Mouse (Mus musculus) kidney, adult 18-20 months (tissue): ENCODE measurements around the gene Tctex1d4.

Experiments
- DNase-seq: peaks from one replicate; pipeline ENCODE4 v3.0.0; 2021

The Tctex1d4 gene

DNA sequence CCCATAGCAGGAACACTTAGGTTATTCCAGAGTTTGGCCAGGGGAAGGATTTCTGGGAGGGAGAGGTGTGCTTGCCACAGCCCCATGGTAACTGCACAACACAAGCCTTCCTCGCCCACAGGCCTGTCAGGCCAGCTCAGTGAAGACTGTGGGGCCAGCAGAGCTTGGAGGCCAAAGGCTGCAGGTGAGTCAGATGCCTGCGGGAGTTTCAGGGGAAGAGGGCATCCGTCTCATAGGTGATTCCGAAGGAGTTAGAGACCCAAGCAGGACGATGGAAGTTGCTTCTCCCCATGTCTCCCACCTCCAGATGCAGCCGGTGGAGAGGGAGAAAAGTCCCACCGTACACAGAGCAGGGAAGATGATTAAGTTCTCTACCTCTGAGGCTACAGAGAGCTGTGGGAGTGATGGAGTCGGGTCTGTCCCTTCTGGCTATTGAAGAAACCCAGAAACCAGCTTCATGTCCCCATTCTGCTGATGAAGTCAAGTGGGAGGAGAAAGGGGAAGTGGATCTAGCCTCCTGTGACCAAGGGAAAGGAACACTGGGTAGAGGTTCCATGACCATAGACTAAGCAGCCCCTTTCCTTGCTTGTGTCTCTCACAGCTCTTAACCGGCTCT is at the start of gene Tctex1d4:
Gene Tctex1d4 (plus strand): TSS at position 120 of the 616 bp plus-strand sequence.
- no peak for DNase-seq

DNA sequence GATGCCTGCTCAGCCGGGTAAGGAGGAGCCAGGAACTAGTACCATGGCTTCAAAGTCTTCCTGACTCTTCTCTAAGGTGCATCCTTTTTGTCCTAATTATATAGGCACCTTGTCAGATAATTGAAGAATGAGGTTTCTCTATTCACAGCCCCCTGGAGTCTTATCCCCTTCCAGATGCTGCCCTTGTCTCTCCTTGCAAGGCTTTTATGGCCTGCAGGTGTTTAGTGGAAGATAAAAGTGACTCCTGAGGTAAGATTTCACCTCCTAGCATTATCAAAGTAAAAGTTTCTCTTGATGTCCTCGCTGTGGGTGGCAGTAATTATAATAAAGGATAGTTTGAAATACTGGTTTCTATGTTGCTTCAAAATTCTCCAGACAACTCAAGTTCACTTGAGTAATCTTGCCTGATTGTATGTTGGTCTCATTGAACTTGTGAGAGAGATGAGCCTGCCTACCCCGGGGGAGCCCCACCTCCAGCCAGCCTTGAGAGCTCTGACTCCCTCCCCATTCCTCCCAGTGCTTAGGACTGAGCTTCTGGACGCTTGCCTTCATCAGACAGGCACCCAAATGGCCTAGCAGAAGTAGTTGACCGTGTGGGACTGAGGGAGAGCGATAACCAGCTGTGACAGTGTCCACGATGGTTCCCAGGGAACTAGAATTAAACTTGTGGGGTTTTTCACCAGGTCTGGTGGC is 38.5 kb upstream of the Tctex1d4 start:
- no peak for DNase-seq

DNA sequence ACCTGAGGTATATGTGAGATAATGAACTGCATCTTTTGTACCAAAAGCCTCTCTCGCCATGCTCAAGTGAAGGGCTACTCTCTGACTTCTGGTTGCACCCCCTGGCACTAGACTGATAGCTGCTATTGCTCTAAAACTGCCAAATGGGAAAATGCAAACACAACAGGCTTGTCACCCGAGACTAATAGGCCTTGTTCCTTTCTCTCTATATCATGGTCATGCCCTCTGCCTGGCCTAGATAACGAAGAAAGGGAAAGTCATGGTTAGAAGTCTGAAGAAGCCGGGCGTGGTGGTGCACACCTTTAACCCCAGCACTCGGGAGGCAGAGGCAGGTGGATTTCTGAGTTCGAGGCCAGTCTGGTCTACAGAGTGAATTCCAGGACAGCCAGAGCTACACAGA is 36.0 kb upstream of the Tctex1d4 start:
- DNase-seq, result no peak

DNA sequence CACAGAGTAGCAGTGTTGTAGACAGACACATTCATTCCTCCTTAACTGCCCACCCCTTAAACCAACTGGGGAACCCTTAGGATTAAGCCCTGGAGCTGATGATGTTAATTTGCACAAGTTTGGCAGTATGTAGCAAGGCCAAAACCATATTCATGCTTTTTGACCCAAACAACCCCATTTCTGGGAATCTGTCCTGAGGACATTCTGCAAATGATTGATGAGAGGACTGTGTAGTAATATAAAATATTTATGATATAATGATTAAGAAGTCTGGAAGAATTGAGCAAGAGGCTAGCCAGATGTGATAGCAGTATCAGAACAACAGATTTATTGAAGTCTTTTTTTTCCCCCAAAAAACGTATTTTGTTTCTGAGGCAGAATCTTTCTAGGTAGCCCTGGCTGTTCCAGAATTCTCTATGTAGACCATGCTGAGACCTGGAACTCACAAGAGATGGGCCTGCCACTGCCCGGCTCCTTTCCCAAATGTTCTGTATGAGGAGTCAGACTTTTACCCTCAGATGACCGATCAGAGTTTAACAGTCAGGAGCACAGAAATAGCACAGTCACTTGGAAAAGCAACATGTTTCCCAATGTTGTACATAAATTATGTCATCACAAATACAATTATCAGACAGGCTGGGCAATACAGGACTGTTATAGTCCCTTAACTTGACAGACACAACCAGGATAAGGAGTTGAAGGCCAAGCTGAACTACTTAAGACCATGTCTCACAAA is 31.8 kb upstream of the Tctex1d4 start:
- DNase-seq, result peak; percentile 18

DNA sequence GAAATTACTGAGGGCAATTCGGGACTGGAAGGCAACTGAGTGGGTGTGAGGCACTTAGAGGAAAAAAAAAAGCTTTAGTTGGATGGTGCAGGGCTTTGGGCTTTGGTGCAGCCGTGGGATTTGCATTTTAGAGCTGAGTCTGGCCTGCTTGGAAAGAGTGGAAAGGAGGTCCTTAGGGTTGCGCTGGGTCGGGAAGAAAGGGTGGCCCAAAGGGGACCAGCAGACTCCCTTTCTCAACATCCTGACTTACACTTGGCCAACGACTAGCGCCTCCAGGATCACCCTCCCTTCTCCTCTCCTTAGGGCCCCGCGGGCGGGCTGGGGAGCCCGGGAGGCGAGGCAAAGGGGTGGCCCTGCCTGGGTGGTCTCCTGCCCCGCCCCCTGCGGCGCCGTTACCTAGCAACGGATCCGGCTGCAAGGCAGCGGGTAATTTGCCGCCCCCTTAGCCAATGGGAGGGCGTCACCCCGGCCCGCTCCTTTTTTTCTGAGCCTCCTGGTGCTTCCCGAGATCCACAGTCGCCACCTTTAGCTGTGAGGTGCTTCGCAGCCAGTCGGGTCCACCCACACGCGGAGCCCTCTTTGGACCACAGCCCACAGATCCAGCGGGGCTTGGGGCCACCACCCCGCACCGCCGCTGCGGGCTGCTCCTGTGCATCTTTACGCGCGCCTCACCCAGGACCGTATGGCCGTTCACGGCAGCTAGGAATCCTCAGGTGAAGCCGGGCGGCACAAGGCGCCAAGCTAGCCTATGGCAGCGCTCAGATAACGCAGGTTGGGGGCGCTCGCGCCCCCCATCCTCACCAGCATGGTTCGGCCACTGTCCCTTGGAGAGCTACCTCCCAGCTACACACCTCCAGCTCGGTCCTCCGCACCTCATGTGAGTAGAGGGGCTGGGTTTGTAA is 30.8 kb upstream of the Tctex1d4 start, which contains the start of gene Ptch2:
Gene Ptch2 (plus strand): TSS at position 525 of the 902 bp plus-strand sequence.
- peak; percentile 55 for DNase-seq

DNA sequence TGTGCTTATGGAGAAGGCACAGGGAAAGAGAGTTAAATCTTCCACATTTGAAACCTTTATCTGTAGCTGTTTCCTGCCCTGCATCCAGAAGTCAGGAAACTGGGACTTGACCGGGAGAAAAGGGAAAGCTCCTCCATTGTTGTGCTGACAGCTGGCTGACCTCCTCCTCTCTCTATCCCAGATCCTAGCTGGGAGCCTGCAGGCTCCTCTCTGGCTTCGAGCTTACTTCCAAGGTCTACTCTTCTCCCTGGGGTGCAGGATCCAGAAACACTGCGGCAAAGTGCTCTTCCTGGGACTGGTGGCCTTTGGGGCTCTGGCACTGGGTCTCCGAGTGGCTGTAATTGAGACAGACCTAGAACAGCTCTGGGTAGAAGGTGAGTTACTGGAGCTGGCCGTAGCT is 29.9 kb upstream of the Tctex1d4 start:
- DNase-seq, result peak; percentile 12

DNA sequence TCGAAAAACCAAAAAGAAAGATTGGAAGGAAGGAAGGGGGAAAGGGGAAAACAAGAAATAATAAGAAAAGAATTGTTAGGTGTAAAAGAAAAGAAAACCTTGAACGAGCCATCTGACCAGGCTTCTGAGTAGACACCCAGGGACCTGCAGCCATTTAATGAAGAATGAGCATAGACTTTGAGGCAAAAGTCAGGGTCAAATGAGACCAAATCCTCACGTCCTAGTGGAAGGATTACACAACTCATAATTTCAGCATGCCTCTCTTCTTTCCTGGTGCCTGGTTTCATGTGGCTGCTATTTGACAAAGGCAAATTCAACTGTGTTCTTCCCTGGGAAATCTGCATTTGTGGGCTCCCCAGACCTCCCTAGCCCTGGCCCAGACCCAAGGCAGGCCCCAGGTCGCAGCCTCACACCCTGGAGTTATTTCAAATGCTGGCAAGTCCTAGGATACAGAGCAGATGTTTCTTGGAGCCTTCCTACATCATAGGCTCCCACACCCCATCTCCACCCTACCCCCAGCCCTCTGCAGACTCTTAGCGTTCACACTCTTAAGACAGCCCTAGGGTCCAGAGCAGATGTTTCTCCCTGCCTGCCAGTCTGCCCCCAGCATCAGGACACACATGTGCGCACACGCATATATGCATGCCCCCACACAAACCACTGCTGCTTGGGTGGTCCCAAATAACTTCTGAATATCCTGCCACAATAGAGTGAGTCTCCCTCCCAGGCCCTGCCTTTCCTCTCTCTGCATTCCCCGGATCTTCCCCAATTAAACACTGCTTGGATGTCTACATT is 28.4 kb upstream of the Tctex1d4 start:
- no peak for DNase-seq

DNA sequence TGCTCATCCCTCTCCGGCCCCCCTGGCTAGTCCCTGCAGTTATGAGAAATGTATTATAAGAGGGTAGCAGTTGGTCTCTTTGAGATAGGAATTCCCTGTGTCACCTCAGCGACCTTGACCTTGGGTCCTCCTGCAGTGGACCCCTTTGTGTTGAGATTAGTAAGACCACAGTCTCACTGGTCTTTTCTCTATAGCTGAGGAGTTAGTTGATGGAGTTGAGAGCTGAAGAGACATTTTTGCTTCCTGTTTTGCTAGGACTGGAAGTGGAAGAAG is 27.9 kb upstream of the Tctex1d4 start:
- DNase-seq, result no peak

DNA sequence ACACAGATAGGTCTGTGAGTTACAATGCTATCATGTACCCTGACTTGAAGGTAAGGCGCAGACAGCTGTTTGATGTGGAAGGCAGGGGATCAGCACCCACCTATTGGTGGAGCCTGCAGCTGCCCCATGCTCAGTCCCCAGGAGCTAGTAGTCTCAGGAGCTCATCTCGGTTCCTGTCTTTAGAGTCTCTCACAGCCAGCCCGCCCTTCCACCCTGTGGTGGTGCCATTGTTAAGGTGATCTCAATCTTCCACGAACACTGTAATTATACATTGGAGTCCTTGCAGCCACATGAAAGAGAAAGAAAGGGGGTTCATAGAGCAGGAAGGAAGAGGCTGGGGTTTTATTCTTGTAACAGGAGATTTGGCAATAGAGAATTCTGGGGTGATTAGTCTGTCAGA is 26.6 kb upstream of the Tctex1d4 start:
- DNase-seq, result no peak

DNA sequence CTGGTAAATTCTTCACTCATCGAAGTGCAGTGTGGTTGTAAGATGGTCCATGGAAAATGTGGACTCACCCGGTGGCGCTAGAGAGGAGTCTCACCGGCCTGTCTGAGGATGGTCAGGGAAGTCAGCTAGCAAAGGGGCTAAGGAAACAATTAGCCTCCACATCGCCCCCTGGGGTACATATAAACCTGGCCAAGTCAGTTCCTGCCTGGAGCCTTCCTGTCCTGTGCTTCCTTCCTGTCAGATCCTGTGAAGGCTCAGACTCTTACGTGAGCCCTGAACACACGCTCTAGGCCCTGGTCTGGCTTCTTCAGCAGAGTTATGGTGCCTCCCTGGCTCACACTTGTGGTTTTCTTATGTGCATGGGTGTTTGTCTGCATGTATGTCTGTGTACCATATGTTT is 25.4 kb upstream of the Tctex1d4 start:
- DNase-seq, result peak; percentile 44

DNA sequence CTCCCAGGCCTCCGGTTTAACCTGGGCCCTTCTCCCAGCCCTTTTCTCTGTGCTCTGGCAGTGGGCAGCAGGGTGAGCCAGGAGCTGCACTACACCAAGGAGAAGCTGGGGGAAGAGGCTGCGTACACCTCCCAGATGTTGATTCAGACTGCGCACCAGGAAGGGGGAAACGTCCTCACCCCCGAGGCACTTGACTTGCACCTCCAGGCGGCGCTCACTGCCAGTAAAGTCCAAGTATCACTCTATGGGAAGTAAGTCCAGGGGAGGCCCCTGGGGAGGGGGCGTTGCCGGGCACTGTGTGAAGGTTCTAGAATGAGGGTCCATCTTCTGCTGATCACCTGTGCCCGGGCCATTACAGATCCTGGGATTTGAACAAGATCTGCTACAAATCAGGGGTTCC is 21.9 kb upstream of the Tctex1d4 start:
- no peak for DNase-seq

DNA sequence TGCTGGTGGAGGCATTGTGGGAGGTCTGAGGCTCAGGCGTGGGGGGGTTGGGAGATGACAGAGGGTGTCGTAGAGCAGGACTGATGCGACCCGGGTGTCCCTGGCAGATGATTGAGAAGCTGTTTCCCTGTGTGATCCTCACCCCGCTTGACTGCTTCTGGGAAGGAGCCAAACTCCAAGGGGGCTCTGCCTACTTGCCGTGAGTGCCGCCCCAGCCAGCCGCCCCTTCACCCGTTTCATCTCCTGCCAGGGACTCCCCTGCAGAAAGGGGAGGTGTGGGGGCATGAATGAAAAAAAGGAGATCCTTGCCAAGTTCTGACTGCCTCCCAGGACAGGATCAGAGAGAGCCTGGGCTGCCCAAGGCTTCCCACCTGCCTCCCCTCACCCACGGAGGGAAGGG is 21.5 kb upstream of the Tctex1d4 start:
- no peak for DNase-seq

DNA sequence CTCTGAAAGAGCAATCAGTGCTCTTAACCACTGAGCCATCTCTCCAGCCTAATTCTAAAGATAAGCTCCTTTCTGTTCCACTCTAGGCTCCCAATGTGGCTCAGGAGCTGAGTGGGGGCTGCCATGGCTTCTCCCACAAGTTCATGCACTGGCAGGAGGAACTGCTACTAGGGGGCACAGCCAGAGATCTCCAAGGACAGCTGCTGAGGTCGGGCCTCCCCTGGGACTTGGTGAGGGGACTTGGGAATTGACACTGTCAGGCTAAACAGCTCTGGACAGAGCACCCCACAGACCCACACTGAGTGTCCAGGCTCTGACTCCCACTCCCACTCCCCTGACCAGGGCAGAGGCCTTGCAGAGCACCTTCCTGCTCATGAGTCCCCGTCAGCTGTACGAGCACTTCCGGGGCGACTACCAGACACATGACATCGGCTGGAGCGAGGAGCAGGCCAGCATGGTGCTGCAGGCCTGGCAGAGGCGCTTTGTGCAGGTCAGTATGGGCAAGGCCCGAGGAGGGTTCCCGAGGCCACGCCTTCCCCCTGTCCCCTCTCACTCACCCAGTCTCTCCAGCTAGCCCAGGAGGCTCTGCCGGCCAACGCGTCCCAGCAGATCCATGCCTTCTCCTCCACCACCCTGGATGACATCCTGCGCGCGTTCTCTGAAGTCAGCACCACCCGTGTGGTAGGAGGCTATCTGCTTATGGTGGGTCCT is 18.6 kb upstream of the Tctex1d4 start:
- DNase-seq, result no peak

DNA sequence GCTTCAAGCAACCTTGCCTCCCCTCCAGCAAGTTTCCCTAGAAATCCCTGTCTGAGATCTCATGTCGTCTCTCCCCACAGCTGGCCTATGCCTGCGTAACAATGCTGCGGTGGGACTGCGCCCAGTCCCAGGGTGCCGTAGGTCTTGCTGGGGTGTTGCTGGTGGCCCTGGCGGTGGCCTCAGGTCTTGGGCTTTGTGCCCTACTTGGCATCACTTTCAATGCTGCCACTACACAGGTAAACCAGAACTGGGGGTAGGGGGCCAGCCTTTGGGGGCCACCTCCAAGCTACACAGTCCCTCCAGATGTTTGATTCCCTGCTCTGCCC is 18.1 kb upstream of the Tctex1d4 start:
- DNase-seq, result no peak

DNA sequence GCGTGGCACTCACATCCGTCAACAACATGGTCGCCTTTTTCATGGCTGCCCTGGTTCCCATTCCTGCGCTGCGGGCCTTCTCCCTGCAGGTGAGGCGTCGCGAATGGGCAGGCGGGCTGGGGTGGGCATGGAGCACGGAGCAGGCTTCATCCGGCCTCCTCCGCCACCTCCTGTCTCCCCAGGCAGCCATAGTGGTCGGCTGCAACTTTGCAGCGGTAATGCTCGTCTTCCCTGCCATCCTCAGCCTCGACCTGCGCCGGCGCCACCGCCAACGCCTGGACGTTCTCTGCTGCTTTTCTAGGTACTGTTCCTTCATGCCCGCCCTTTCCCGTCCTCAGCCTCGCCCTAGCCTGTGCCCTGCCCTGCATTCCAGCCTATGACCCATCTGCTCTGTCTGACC is 17.3 kb upstream of the Tctex1d4 start:
- DNase-seq, result no peak

DNA sequence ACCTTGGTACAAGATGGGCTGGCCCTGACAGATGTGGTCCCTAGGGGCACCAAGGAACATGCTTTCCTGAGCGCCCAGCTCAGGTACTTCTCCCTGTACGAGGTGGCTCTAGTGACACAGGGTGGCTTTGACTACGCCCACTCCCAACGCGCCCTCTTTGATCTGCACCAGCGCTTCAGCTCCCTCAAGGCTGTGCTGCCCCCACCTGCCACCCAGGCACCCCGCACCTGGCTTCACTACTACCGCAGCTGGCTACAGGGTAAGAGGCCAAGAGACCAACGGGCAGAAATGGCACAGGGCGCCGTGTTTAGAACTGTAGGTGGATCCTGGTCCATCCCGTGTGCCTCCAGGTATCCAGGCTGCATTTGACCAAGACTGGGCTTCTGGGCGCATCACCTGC is 16.3 kb upstream of the Tctex1d4 start:
- DNase-seq, result no peak

DNA sequence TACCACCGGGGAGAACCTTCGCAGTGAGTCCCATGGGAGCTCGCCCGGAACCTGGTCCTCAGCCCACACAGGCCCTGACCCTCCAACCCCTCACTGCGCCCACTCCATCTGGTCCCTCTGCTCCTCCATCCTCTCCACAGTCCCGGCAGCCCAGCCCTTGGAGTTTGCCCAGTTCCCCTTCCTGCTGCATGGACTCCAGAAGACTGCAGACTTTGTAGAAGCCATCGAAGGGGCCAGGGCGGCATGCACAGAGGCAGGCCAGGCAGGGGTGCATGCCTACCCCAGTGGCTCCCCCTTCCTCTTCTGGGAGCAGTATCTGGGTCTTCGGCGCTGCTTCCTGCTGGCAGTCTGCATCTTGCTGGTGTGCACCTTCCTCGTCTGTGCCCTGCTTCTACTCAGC is 15.6 kb upstream of the Tctex1d4 start:
- DNase-seq, result no peak

DNA sequence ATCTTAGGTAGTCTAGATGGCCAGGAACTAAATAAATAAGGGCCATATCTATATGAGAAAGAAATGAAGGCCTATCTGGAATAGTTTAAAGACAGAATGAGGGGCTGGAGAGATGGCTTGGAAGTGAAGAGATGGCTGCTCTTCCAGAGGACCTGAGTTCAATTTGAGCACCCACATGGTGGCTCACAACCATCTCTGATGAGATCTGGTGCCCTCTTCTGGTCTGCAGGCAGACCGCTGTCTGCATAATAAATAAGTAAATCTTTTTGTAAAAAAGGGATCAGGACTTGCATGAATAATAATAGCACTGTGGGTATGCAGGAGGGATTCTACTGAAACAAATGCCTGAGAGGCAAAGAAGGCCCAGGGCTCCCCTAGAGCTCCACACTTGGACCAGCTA is 13.4 kb upstream of the Tctex1d4 start:
- DNase-seq, result no peak

DNA sequence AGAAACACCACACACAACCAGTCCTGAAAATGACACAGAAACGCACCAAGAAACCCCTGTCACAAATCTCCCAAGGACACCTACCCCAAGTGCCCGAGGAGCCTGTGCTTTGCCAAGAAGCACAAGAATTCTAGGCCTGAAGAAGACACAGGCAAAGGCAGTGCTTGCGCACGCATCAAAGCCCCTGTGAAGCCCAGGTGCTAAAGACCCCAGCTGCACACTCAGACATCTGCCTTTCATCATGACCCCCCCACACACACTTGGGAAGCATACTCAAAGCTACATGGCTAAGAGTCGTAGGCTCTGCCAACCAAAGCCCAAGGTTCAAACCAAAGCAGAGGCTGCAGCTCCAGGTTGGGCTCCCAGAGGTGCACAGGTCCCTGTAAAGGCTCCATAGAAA is 11.0 kb upstream of the Tctex1d4 start:
- DNase-seq, result no peak

DNA sequence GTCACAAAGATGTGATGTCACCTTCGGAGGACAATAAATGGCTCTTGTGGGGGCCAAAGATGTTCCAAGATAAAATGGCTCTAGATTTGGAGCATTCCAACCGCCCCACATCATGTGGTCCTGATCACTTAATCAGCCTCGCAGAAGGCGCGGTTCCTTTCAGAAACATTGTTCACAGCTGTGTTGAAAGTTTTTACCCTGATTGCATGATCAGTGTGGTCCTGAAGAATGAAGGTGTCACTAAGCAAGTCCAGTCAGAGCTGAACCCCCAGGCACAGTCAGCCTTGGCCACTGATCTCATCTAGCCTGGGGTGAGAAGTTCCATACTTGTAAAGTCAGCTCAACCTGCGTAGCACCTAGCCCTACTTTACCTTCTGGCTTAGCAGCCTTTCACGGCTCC is 8.7 kb upstream of the Tctex1d4 start:
- no peak for DNase-seq

DNA sequence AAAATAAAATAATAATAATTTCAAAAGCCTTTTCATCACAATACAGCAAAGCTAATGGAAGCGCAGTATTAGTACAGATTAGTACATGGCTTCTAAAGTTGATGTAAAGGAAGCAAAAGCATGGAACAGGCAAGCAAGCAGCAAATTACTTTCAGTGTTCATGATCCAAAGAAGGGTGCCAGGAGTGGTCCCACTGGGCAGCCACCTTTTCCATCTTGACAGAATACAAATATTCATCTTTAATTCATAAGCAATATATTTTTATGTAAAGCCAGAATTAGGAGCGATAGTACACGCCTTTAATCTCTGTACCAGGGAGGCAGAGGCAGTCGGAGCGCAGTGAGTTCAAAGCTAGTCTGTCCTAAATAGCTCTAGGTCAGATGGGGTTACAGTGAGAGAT is 7.0 kb upstream of the Tctex1d4 start:
- no peak for DNase-seq

DNA sequence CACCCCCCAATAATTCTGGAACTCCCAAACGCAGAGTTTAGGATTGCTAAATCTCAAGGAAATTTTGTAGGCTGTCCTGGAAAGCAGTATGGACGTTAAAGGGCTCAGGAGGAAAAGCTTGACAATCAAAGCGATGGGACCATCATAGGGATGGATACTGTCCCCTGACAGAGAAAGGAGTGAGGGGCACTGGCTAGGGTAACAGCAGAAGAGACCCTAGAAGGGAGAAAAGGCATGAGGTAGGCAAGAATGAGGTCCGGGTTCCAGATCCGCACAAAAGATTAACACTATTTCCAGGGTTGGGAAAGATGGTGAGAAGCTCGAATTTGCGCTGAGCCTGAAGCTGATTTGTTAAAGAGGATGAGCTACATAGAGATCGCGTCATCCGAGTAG is 6.5 kb upstream of the Tctex1d4 start:
- no peak for DNase-seq
